Mouse (Mus musculus) adrenal gland, postnatal 10 days (tissue): Measurements from ENCODE around the gene Mre11a. TPM values are rescaled to one million over a fixed set of nuclear protein-coding genes. Genes with fewer than 3 reads are reported as not detected.
"Not testable (repeated sequence)": the region's sequence is repeated elsewhere in the genome, so short reads cannot be mapped to it uniquely, and the experiment has no call there.

ENCODE experiments used
- DNase-seq: peaks from one replicate; pipeline ENCODE4 v3.0.0; 2021; ENCODE audit warnings: mixed read lengths
- total RNA-seq, 2 experiments: library from RNA; stranded (reverse); gene quantifications; 2 replicates each; pipeline ENCODE4 v1.2.3; 2021

The Mre11a gene
- total RNA-seq, 2 experiments from 2014 or later: 19.9 to 23.3 TPM

DNA sequence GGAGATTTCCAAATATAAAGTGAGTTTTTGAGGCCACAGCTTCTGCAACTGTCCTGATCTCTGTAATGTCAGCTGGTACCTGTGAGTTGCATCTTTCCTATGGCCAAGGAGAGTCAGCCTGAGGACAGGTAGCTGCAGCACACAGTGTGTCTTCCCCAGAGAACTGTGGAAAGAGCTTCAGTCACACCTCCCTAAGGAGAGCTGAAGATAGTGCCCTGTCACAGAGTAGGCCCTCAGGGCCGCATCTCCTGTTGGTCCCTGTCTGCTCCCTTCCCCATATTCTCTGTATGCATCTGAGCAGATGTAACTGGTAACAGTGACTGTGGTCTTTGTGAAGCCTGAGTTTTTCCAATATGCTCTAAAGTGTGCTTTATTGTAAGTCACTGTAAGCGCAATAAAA is 85.9 kb downstream of the Mre11a start:
- DNase-seq: no peak

DNA sequence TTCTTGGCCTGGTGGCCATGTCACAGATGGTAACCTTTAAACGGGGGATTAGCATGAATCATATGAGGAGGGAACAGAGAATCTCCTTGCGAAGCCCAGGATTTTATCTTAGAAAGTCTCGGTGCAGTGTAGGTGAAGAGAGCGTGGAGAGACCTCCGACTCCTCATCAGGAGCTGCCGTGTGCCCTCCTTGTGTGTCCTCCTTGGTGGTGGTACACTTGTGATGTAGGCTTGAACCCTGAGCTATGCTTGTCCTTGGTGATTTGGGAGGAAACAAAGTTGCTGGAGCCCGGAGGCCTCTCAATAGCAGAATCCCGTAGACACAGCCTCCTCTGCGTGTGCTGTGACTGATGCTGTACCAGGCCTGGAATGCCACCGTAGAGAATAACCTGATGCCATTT is 86.3 kb downstream of the Mre11a start:
- no peak for DNase-seq

DNA sequence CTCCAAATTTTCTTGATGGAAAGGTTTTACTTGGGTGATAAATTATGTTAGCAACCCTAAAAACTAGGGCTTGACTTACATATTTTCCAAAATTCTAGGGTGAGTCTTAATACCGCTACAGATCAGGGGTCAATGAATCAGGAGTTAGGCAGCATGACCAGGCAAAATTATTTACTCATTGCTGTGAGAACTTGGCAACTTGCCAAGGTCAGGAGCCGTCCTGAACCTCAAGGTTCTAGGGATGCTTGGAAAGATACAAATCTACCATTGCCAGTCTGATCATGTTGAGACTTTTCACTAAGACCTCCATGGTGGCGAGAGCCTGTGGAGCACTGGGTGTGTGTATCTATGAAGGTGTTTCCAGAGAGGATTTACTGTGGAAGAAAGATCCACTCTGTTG is 87.1 kb downstream of the Mre11a start:
- peak; percentile 47 for DNase-seq

DNA sequence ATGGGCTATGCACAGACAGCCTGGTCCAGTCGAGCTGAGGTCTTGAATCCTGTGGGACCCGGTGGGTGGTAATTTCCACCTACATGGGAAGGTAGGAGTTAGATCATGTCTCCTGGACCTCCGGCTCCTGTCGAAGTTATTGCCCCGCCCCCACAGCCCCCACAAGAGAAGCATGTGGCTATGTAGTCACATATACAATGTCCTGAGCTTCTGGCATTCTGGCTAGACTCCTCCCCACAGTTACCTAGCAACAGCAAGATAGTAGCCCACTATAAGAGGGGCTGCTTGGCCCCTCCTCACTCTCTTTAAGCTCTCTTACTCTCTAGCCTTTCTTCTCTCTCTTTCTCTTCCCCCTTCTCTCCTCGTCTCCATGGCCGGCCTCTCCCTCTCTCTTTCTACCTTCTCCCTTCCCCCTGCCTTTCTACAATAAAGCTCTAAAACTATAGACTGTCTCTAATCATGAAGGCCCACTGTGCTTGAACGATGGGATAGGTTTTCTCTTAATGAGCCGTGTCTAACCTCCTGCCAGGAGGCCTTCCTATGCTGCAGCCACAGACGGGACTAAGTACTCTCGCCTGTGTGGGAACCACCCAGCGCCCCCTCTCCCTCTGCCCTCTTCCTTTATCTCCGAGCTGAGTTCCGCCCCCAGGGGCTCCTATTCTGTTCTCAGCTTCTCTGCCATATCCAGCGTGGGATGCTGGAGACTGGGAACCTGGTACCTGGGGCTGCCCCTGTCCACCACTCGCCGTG is 87.9 kb downstream of the Mre11a start:
- no peak for DNase-seq

DNA sequence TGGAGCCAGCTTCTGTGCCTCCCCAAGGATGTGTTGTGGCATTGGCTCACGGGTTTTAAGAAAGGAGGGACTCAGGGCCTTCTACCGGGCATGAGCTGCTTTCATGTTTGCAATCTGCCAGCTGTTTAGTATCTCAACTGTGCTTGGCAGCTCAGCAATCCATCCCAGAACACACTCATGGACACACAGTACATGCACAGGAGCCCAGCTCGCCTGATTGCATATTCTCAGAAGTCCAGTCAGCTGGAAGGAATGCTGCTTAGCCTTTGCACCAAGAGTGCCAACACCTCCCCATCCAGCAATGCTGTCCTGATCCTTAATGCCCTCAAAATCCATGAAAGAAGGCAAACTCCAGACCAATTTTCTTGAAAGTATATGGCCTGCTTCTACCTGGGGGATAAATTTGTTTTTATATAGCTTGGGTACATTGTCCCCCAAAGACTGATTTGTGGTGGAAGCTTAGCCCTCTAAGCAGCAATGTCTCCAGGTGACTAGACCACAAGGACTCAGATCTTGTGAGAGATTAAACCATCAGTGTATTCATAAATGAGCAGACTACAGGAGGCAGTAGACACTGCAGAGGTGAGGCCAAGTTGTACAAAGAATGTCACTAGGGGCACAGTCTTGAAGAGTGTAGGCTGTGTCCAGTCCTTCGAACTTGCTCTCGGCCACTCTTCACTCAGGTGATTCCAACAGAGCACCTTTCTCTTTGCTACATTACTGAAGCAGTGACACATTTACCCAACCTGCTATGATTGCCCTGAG is 91.5 kb downstream of the Mre11a start:
- no peak for DNase-seq

DNA sequence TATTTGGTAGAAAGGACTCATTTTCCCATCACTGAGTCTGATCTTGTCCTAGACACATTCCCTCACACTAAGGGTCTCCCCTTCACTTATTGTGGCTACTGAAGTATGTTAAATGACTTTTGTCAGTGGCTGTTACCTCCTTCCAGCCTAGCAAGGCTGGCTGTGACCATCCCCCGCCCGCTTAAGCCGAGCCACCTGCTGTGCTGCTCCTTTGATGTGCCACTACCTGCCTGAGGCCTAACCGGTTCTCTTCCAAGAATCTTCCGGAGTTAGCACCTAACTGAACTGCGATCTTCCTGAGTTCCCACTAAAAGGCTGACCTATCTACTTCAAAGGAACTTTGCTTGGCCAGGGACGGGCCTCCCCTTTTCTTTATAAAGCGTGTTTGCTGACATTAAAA is 92.1 kb downstream of the Mre11a start:
- DNase-seq: not testable (repeated sequence)

DNA sequence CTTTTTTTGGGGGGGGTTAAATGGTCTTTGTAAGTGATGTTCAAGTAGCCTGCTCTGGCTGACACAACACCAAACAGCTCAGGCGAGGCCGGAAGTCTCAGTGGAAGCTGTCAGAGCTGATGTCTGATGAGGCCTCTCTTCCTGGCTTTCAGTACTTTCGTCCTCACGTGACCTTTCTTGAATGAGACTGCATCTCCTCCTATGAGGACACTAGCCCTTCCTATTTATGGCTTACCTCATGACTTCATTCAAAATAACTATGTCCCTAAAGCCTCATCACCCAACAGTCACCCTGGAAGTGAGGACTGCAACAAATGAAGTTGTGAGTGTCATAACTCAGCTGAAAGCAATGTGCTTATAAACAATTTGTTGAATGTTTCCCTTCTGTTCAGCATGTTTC is 100.2 kb downstream of the Mre11a start:
- no peak for DNase-seq

DNA sequence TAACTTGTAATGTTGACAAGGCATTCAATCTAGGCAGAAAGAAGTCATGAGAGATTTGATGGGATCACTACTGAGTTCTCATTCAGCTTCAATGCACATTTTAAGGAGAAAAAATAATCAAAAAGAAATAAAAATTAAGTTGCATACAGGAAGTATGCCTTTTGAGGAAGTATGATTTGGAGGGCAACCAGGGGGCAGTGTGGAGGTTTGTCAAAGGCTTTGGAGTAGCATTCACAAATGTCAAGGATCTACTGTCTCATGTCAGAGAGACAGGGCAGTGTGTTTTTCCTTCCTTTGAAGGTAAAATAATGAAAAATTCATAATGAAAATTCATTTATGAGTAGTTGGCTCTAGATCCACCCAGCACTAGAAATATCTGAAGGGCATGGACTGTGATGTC is 100.7 kb downstream of the Mre11a start:
- DNase-seq: peak; percentile 55

DNA sequence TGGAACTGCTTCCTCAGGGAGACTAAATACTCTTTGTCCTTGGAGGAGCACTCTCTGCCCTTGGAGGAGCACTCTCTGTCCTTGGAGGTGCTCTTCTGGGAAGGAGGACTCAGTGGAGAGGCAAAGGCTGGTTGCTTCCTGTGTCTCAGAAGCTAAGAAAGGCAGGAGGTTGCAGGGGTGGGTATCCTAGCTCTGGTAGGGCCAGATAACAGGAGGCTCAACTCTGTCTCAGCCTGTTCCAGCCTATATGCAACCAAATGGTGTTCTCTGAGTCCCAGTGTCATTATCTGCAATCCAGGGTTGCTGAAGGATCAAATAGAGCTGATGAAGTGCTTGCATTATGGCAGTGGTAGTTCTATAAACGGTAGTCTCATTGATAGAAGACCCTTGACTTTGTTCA is 101.5 kb downstream of the Mre11a start:
- DNase-seq: no peak

Other genes starting within 250 kb of the Mre11a start
- gene Amotl1, start 139.6 kb upstream of the Mre11a start, total RNA-seq: 10 to 100 TPM; 40.7 to 60.7 TPM
- gene Piwil4, start 43.9 kb upstream of the Mre11a start, total RNA-seq: under 1 TPM; 0.18 to 0.33 TPM
- gene Fut4, start 32.3 kb upstream of the Mre11a start, total RNA-seq: 1 to 10 TPM; 2.3 to 2.8 TPM
- gene 1700012B09Rik, start 13.6 kb upstream of the Mre11a start, total RNA-seq: not detected
- 10 to 100 TPM; 12.3 to 17.2 TPM for gene Ankrd49, start 202 bp downstream of the Mre11a start, total RNA-seq
- under 1 TPM; 0.18 to 0.21 TPM for gene Gpr83, start 75.6 kb downstream of the Mre11a start, total RNA-seq
- gene Izumo1r, start 119.3 kb downstream of the Mre11a start, total RNA-seq: under 1 TPM; 0.48 to 0.81 TPM